9 mouse cellular contexts compared by ENCODE assay signal in the genomic region with DNA sequence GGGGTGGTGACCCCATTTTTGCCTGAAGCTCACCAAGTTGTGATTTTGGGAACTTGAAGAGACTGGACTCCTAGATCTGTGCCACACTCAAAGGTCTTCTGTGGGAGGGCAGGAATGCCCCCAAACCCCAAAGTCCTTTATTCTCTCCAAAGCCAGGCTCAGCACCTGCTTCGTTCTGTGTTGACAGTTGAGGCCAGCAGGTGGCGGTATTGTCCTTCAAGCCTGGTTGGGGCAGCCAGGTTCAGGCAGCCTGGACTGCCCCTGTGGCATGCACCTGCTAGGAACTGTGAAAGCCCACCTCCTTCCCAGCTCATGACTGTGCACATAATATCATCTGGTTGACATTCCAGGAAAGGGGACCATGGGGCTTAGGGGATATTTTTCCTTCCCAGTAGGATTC.
A peak's percentile ranks its signal among the peaks of the same experiment; 100 is the strongest.
DNase-seq lines count a peak whose midpoint lies in the region; ATAC-seq and TF ChIP-seq lines count a peak whose summit lies in the region.
"Had no signal": no experiment of that assay in that cellular context is flagged by ENCODE, and none has a peak within 500 bp of the region (broad histone marks: within the 10 kb centered on the region; RNA-seq: fewer than 3 reads in every experiment).

No protein-coding gene starts in this region.

- no peaks in the 10 kb centered on the region for H3K4me1 ChIP-seq in forebrain, embryonic 10.5 days
- H3K4me1 ChIP-seq in forebrain, embryonic 13.5 days = no peaks in the 10 kb centered on the region
- H3K4me1 ChIP-seq in ES-E14 (ENCODE audit: control insufficient read depth in 2 of 2, insufficient read depth in 2 of 2, low read length in 2 of 2, poor library complexity in 1 of 2) = no peaks in the 10 kb centered on the region
- no peaks in the 10 kb centered on the region for H3K4me1 ChIP-seq in liver, postnatal 0 days (ENCODE audit: insufficient read depth)

- H3K27me3 ChIP-seq in forebrain, embryonic 10.5 days (ENCODE audit: poor library complexity, severe bottlenecking) = no peaks in the 10 kb centered on the region
- no peaks in the 10 kb centered on the region for H3K27me3 ChIP-seq in forebrain, embryonic 13.5 days
- no peaks in the 10 kb centered on the region for H3K27me3 ChIP-seq in liver, postnatal 0 days (ENCODE audit: insufficient read depth, low read length)

- in situ Hi-C loops in ES-E14 (cut with MboI; ENCODE audit: low sequenced_read_pairs in 2 of 2, unreplicated experiment in 2 of 2) = no loop called here

- H3K9me3 ChIP-seq in forebrain, embryonic 10.5 days = peaks cover 35% of the 10 kb centered on the region; the same call in 1 of the 2 replicates
- peaks cover 30% of the 10 kb centered on the region for H3K9me3 ChIP-seq in forebrain, embryonic 13.5 days (replicated peaks)
- no peaks in the 10 kb centered on the region for H3K9me3 ChIP-seq in ES-E14 (ENCODE audit: control insufficient read depth, insufficient read depth, low read depth, low read length)
- H3K9me3 ChIP-seq in liver, postnatal 0 days (ENCODE audit: low read length) = 0 out of 2 replicates have a peak, but pooled peaks cover 6% of the 10 kb centered on the region

- peak; percentile 62 for TF ChIP-seq CTCF in left cerebral cortex, adult 2 months (IDR thresholded peaks at IDR 0.05)
- TF ChIP-seq CTCF in liver, postnatal 0 days (IDR thresholded peaks at IDR 0.05; ENCODE audit: low read depth) = peak; percentile 32; the same call in 1 of the 2 replicates

- intact Hi-C loops in left cerebral cortex, adult 2 months (cut with DNase I) = loop anchor here (2.0 kb wide), 1 partner anchor 186 kb away; no protein-coding TSS in a partner anchor
- intact Hi-C loops in left cerebral cortex, postnatal 10 days (cut with DNase I) = no loop called here

- no peak overlapping the region for H3K27ac ChIP-seq in forebrain, embryonic 10.5 days
- no peak overlapping the region for H3K27ac ChIP-seq in forebrain, embryonic 13.5 days
- H3K27ac ChIP-seq in left cerebral cortex, adult 2 months = no peak overlapping the region
- no peak overlapping the region for H3K27ac ChIP-seq in ES-E14 (ENCODE audit: insufficient read depth, low read depth, low read length, poor library complexity, severe bottlenecking)
- H3K27ac ChIP-seq in liver, postnatal 0 days (ENCODE audit: low read depth) = no peak overlapping the region

- H3K36me3 ChIP-seq in forebrain, embryonic 10.5 days (replicated peaks) = no peaks in the 10 kb centered on the region
- H3K36me3 ChIP-seq in forebrain, embryonic 13.5 days (ENCODE audit: poor library complexity, severe bottlenecking) = no peaks in the 10 kb centered on the region; the same call in 1 of the 2 replicates
- H3K36me3 ChIP-seq in ES-E14 (ENCODE audit: control insufficient read depth, insufficient read depth, low read length, poor library complexity, severe bottlenecking) = no peaks in the 10 kb centered on the region
- no peaks in the 10 kb centered on the region for H3K36me3 ChIP-seq in liver, postnatal 0 days (replicated peaks; ENCODE audit: insufficient read depth, low read length)

- ATAC-seq in forebrain, embryonic 13.5 days = no peak
- no peak for ATAC-seq in liver, postnatal 0 days

- H3K4me3 ChIP-seq in forebrain, embryonic 10.5 days = no peak overlapping the region
- no peak overlapping the region for H3K4me3 ChIP-seq in forebrain, embryonic 13.5 days
- H3K4me3 ChIP-seq in left cerebral cortex, adult 2 months = no peak overlapping the region
- no peak overlapping the region for H3K4me3 ChIP-seq in ES-E14 (ENCODE audit: insufficient read depth in 1 of 2, low read depth in 1 of 2, low read length in 2 of 2, poor library complexity in 1 of 2, severe bottlenecking in 1 of 2)
- no peak overlapping the region for H3K4me3 ChIP-seq in liver, postnatal 0 days (ENCODE audit: low read depth, low read length)

- WGBS in forebrain, embryonic 10.5 days = 48% methylated on average over 2 of the region's 2 CpGs
- 31% methylated on average over 2 of the region's 2 CpGs for WGBS in forebrain, embryonic 13.5 days
- 33% methylated on average over 2 of the region's 2 CpGs for WGBS in liver, postnatal 0 days (ENCODE audit: insufficient replicate concordance)

- DNase-seq in forebrain, embryonic 10.5 days (ENCODE audit: extremely low spot score, low spot score) = peak; percentile 49
- DNase-seq in left cerebral cortex, adult 2 months (ENCODE audit: extremely low spot score in 1 of 2, low spot score in 2 of 2) = peak in 1 of 2 experiments; percentile 36
- no peak for DNase-seq in left cerebral cortex, postnatal 10 days (ENCODE audit: extremely low spot score in 1 of 2, low spot score in 2 of 2)
- peak; percentile 55 for DNase-seq in ES-E14 (ENCODE audit: low read depth, low spot score)
- no peak for DNase-seq in liver, postnatal 0 days
- DNase-seq in gastrocnemius, adult 8-10 months (ENCODE audit: low spot score in 2 of 2) = no peak
- DNase-seq in spleen, postnatal 14 days (ENCODE audit: low spot score in 2 of 2) = no peak
- DNase-seq: spleen, adult 18-20 months had no signal

- H3K4me2 ChIP-seq in forebrain, embryonic 13.5 days = no peak overlapping the region
- no peak overlapping the region for H3K4me2 ChIP-seq in liver, postnatal 0 days (ENCODE audit: low read depth, low read length)

- no peak overlapping the region for H3K9ac ChIP-seq in forebrain, embryonic 13.5 days
- H3K9ac ChIP-seq in ES-E14 (ENCODE audit: insufficient read depth, low read depth, low read length, poor library complexity, severe bottlenecking) = no peak overlapping the region
- no peak overlapping the region for H3K9ac ChIP-seq in liver, postnatal 0 days (replicated peaks)

- TF ChIP-seq EP300 in liver, postnatal 0 days (IDR thresholded peaks at IDR 0.05; ENCODE audit: low read depth) = no peak

TF ChIP-seq in ES-E14, 5 proteins besides CTCF, POLR2A, EP300 and RAD21:
- no peak for TF ChIP-seq MAFK (IDR thresholded peaks at IDR 0.05; ENCODE audit: insufficient read depth, low read depth, low read length)
- peak; percentile 77 for TF ChIP-seq ZC3H11A (IDR thresholded peaks at IDR 0.05; ENCODE audit: borderline replicate concordance, low read depth, low read length)
TF ChIP-seq in ES-E14: peak in this region for 1.

Comparison
In these comparisons a context has a peak if more than half of its experiments do, and no peak if none do; other contexts are left out.
1. DNase-seq: peak in forebrain, embryonic 10.5 days (single experiment) and ES-E14 (single experiment); none in left cerebral cortex, postnatal 10 days (0 of 2), liver, postnatal 0 days (single experiment), gastrocnemius, adult 8-10 months (0 of 2) and spleen, postnatal 14 days (0 of 2).